Mouse (Mus musculus) cerebellum, postnatal 25 days (tissue): Measurements from ENCODE around the gene Krtcap3.
"Not testable (repeated sequence)": the region's sequence is repeated elsewhere in the genome, so short reads cannot be mapped to it uniquely, and the experiment has no call there.

Experiments used
- DNase-seq, 2 experiments: peaks; one replicate each; pipeline ENCODE4 v3.0.0; 2021; ENCODE audit warnings: mixed read lengths in 2 of 2

Gene Krtcap3

DNA sequence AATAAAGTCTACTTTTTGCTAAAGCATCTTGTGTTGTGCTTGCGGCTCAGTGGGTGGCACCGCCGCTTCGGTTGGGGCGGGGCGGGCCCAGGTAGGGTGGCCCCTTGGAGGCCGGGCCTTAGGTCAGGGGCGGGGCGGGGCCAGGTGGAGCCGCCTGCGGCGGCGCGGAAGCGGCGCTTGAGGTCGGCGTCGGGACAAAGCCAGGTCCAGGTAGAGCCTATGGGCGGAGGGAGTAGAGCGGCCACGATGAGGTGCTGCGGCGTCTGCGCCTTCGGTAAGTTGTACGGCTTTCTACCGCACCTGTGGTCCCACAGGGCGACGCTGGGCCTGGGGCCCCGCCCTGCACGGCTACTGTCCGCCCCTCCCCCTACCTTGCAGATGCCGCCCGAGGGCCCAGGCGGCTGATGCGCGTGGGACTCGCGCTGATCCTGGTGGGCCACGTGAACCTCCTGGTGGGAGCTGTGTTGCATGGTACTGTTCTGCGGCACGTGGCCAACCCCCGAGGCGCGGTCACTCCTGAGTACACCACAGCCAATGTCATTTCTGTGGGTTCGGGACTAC is at the start of gene Krtcap3:
Gene Krtcap3 (plus strand): TSS at position 151 of the 561 bp plus-strand sequence.
- peak; percentile 39 to 51 for DNase-seq

DNA sequence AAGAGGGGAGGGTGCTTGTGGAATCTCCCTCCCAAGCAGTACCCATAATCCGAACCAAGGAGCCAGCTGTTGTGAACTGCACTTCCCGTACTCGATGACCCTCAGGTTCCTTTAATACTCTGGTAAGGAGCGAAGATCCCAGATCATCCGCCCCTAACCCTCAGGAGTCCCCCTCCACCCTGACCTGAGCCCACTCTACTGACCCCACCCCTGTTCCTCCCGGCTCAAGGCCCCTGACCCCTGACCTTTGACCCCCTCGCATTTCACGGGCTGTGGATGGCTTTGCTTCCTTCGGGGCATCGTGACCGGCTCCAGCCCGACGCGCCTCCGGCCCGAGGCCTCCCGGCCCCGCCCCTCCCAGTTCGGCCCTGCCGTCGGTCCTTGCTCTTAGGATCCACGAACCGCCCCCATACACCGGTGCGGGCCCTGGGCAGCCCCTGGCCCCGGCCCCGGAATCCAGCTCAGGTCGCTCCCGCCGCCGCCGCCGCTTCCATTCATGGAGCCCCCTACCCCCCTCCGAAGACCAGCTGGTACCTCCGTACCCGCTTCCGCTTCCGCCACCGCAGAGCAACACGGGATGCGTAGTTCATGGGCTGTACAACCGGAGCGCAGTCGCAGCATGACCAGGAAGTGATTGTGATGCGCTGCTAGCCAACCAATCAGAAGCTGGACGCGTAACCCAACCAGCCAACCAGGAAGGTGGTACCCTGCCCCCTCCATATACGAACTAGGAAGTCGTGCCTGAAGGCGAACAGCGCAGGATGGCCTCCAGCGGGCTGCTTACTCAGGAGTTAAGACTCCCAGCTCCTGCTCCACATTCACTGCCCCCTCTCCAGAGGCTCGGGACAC is 49.5 kb upstream of the Krtcap3 start, which contains the start of gene Zfp513:
Gene Zfp513 (minus strand): TSS at position 562 of the 849 bp plus-strand sequence.
- DNase-seq, result peak; percentile 94 to 95

DNA sequence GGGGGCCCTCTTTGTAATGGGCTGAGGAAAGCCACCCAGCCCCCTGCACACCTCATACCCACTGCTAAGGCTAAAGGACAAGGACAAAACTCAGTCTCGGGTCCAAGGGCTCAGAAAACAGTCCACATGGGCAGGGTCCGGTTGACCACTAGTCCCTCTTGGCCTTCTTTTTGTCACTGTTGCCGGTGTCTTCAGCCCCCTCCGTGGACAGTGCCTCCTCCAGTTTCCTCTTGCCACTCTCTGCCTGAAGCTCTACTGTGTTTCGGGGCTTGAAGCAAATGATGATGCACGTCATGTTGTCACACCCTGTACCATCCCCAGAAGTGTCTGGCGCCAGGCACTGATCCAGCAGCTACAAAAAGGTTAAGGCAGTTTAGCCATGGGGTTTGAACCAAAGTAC is 48.6 kb upstream of the Krtcap3 start:
- DNase-seq, result peak in 1 of 2 experiments; percentile 26

DNA sequence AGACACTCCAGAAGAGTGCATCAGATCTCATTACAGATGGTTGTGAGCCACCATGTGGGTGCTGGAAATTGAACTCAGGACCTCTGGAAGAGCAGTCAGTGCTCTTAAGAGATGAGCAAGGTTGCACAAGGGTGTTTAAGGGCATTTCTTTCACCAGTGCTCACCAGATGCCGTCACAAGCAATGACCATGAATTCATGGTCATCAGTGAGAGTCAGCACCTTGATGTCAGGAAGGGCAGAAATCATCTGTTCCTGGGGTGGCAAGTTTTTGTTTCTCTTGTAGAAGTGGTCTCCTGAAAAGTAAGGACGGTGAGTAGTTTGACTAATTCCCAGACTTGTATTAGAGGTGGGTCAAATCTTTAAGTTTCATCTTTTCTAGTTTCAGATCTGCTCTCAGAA is 47.6 kb upstream of the Krtcap3 start:
- DNase-seq, result no peak

DNA sequence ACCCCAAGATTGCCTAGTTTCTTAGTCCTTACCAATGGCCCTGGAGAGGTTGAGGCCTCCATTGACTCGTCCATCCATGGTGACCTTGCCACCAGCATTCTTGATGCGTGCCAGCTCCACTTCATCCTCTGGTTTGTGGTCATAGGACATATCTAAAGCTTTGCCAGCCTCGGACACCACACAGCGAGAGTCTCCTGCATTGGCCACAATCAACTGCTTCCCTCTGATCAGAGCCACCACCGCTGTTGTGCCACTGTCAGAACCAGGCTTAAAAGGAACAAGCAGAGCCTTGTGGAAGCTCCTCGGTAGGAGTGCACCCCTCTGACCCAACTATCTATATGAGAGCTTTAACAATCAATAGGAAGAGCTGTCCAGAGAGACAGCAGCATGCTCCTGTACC is 47.1 kb upstream of the Krtcap3 start:
- no peak for DNase-seq

DNA sequence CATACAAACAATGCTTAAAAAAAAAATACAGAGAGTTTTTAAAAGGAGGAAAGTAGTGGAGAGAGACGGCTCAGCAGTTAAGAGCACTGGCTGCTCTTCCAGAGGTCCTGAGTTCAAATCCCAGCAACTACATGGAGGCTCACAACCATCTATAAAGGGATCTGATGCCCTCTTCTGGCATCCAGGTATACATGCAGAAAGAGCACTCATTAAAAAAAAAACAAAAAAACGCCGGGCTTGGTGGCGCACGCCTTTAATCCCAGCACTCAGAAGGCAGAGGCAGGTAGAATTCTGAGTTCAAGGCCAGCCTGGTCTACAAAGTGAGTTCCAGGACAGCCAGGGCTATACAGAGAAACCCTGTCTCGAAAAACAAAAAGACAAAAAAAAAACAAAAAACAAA is 34.9 kb upstream of the Krtcap3 start:
- not testable (repeated sequence) for DNase-seq

GRCm38 (mm10) chr5:31218294-31218693 is 33.2 kb upstream of the Krtcap3 start:
- DNase-seq, result no peak

GRCm38 (mm10) chr5:31219070-31219469 is 32.4 kb upstream of the Krtcap3 start:
- DNase-seq, result peak in 1 of 2 experiments; percentile 34

DNA sequence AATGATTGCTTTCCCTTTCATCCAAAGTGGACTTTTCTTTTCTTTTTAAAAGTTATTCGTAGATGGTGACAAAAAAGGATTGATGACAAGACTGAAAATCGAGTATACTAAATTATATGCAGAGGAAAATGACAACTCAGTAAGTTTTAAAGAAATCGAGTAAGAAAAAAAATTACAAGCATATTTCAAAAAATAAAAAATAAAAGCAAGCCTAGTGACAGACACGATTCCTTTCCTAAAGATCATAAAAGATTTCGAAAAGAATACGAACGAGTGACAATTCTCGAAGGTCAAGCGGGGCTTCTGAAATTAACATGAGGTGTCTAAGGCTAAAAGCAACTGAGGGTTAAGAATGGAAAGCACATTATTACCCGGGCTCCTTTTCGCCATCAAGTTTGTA is 32.0 kb upstream of the Krtcap3 start:
- no peak for DNase-seq

DNA sequence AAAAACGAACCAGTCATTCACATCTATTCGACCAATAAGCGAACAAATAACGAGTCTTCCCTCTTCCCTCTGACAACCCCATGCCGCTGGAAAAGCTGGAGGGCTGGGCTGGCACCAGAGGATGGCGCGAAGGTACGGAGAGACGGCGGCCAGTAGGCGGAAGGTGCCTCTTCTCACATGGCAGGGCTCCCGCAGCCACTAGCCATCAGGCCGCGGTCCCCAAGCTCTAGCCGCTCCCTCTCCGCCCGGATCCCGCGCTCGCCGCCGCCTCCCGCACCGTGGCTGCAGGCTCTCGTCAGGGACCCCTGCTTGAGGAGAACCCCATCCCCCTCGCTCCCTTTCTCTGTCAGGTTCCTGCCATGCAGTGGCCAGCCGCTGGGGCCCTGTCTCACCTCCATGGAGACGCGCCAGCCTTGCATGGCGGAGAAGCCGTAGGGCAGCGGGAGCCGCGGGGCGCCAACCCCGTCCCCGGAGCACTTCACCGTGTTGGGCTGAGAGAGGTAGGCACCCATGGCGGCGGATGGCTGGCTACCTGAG is 31.5 kb upstream of the Krtcap3 start:
- DNase-seq, result no peak

- DNase-seq, result peak; percentile 96 to 99
Observed at GRCm38 (mm10) chr5:31220448-31221303, 30.8 kb upstream of the Krtcap3 start, which contains the start of gene Ppm1g. Gene Ppm1g (minus strand): TSS chr5:31220687.

DNA sequence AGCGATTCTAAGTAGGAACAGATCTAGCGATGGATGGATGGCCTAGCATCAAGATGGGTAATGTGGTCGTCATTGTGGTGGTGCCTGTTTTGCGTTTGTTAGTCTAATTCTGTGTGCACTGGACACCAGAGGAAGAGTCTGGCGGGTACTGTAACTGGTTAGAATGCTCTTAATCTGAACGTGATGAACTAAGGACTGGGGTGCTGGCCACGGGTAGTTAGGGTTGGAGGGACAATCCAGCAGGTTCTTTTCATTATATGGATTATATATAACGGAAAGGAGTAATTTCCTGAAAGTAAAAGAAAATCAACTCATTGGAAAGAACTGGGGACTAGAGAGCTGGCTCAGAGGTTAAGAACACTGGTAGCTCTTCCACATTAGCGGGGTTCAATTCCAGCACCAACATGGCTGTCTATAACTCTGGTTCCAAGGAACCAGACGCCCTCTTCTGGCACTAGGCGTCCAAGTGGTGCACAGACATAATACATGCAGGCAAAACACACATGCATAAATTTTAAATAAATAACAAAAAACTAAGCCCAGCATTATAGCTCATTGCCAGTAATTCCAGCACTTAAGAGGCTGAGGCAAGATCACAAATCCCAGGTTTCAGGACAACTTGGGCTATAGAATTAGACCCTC is 30.1 kb upstream of the Krtcap3 start:
- DNase-seq, result peak; percentile 12 to 47

DNA sequence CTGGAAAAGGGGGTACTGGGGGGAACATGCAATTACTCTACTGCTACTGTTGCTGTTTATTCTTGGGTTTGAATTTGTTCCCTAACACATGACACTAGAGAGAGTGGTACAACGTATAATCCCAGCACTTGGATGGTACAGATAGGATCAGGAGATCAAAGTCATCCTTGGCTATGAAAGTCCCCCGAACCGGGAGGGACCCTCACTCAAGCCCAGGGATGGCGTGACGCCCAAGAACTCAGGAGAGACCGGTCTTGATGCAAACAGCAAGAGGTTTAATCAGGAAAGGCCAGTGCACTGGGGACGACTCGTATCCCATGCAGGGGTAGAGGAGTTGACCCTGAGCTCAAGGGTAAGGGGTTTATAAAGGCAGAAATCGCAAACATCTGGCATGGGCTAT is 28.8 kb upstream of the Krtcap3 start:
- peak in 1 of 2 experiments; percentile 17 for DNase-seq

- no peak for DNase-seq
Observed at GRCm38 (mm10) chr5:31226641-31227040, 24.9 kb upstream of the Krtcap3 start.

- peak; percentile 97 to 99 for DNase-seq
Observed at GRCm38 (mm10) chr5:31240637-31241521, 10.6 kb upstream of the Krtcap3 start, which contains the start of the genes Nrbp1 and Gm9970. Gene Nrbp1 (plus strand): TSS chr5:31240864. Gene Gm9970 (minus strand): TSS chr5:31241232.

DNA sequence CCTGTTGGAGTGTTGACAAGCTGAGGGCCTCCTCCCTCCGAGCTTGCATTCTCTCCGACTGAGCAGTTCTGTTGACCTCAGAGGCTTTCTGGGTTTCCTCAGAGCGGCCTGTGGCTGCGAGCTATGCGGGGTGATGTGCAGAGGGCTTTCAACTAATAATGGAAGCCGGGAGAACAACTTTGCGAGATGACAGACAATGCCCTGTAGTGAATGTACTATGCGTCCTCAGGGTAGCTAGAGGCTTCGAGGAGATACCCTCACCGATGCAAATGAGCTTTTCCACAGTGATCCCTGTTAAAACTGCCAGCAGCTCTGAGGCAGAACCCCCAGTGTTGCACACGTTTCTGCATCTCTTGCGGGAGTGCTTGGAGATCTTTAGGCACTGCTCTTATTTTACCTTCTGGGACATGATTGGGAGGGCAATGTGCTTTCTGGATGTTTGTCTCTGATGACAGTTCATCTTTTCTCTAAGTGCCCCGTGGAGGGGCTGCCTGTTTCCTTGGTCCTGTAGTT is 9.9 kb upstream of the Krtcap3 start:
- no peak for DNase-seq

GRCm38 (mm10) chr5:31242191-31242590 is 9.3 kb upstream of the Krtcap3 start:
- no peak for DNase-seq

DNA sequence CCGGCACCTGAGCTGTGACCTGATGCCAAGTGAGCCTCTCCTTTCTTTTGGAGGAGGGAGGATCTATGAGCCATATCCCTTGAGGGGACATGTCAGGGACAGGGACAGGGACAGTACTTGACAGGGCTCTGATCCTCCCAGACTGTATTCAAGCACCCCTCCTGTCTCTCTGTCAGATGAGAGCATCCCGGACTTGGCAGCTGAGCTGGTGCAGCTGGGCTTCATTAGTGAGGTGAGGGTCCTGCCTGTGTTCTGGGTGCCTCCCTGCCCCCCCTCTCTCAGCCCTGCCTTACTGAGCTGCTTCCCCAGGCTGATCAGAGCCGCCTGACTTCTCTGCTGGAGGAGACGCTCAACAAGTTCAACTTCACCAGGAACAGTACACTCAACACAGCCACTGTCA is 775 bp upstream of the Krtcap3 start:
- no peak for DNase-seq

DNA sequence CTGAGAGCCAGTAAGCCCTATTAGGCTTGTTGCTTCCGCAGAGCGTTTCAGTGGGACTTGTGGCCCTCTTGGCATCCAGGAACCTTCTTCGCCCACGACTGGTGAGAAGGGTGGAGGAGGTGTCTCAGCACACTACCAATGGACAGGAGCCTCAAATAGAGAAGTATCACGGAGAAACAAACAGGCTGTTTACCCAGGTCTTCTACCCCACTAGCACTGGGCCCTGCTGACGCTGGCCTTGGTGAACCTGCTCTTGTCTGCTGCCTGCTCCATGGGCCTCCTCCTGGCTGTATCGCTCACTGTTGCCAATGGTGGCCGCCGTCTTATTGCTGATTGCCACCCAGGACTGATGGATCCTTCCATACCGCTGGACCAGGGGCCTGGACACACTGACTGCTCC is 660 bp downstream of the Krtcap3 start:
- DNase-seq, result no peak

- DNase-seq, result no peak
Observed at GRCm38 (mm10) chr5:31252795-31253545, 1.5 kb downstream of the Krtcap3 start.
